Mouse (Mus musculus): ENCODE data around the gene Psmd1.
"Not testable (repeated sequence)": the region's sequence is repeated elsewhere in the genome, so short reads cannot be mapped to it uniquely, and the experiment has no call there.

GRCm38 (mm10) chr1:86015758-86016157 is 48.4 kb upstream of the Psmd1 start:
- not testable (repeated sequence) for TF ChIP-seq CTCF, EP300 (IDR thresholded peaks at IDR 0.05)

Data from lung, postnatal 0 days (tissue).